Mouse (Mus musculus) liver, adult (tissue): ENCODE measurements around the gene Cdh12.

Source experiments
- GATA4 ChIP-seq: IDR thresholded peaks from 2 replicates; pipeline ENCODE4 v1.6.1; 2014; ENCODE audit warnings: mild to moderate bottlenecking, low read length; ENCODE audit not compliant: insufficient replicate concordance

The Cdh12 gene

DNA sequence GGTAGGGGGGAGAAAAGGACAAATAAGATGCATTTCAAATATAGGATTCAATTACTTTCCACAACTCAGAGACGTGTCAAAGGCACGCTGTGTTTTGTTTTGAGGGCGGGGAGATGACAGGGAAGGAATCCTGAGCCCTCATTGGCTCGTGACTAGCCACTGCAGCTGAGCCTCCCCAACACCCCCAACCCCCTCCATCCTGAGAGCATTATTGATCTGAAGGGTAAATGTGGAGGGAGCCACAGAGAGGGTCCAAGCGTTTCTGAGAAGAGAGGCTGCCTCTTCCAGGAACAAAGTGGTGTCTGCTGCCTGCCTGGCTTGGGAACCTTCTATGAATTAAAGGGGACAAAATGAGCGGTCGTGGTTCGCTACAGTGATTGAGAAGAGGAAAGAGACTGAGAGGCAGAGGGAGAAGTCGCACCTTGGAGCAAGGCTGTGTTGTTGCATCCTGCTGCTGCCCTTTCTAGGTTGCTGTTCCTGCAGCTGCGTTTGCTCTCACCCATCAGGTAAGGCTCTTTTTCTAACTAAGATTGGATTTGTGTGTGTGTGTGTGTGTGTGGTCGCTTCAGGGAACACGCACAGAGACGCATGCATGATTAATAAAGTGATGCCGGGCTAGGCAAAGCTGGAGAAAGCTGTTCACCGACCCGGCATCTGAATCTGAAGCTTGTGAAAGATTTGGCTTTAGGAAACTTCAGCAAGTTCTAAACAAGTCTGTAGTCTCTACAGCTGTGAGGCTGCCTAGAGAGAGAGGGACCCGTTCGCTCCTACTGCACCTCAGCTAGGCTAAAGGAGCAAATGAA is at the start of gene Cdh12:
Gene Cdh12, plus strand, starts transcription at position 405 of the 803 bp plus-strand sequence.
- TF ChIP-seq GATA4 = no peak

DNA sequence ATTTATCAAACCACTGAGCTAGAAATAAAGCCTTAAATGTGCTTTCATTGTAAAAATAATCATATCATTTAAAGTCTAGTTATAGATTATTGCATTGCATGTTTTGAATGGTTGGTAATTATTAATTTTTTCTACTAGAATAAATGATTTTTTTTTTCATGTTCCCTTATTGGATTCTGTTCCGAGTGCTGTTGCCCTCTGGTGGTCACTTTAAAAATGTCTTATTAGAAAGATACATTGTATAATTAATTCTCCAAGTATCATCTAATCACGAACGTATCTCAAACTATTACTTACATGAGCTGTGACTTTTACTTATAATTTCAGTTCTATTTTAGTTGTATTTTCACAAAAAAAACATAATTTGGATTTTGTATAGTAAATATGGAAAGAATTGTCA is 45.5 kb upstream of the Cdh12 start:
- no peak for TF ChIP-seq GATA4

DNA sequence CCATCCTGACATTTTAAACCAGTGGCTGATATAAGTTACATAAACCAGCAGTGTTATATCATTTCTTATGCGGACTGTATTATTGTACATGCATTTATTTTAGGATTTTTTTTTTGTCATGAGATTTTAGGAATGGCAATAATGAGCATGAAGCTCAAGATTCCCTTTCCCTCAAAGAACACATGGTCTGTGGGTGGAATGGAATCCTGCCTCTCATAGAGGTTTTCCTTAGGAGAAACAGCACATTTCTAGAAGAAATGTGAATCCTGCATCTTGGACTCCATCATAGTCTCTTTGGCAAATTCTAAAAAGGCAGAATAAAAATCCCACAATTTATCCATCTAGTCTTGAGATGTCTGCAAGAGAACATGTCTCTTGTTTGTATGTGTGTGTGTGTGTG is 35.7 kb upstream of the Cdh12 start:
- TF ChIP-seq GATA4 = no peak

DNA sequence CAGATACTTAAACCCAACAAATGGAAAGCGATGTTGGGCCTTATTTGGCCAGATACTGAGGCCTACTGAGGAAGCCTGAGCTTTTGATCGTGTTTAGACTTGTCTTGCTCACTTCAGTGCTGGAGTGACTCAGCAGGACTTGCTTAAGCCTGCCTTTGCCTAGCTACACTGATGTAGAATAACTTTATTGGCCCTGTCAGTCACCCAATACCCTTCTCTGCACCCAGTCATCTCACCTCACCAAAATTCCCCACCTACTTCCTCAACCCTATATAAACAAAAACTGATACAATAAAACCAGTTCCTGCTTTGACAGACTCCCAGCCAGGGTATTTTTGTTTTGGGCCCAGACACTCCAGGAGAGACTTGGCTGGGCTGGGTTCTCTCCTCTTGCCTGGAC is 12.7 kb upstream of the Cdh12 start:
- no peak for TF ChIP-seq GATA4

DNA sequence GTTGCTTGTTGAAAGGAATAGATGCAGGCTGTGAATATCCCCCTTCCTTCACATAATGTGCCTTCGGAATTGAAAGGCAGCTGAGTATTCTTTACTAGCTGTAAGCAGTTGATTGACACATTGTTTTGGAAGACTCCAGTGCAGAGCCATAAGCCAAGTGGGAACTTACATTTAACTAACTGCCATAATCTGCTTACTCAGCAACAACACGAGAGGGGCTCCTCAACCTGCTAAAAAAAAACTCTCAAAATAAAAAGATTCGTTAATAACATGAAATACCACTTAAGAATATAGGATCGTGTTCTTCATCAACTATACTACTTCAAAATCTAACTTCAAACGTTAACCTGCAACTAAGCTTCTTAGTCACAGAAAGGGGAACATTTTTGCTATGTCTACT is 1.5 kb downstream of the Cdh12 start:
- no peak for TF ChIP-seq GATA4

DNA sequence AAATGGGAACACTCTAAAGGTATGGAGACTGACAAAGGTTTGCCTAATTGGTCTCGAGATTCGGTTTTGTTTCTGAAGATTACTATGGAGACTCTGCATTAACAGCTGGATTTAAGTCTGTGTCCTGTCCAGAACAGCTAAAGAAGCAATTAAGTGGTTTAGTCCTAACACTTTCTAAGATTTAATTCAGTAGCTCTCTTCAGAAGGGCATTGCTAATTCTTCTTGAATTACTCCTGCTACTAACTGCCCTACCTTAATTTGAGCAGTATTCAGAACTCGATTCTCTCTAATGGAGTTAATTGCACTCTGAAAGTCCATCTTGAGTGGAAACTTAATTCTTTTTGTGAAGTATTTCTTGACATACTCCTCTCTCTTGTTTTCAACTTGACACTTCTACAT is 9.4 kb downstream of the Cdh12 start:
- TF ChIP-seq GATA4 = no peak

DNA sequence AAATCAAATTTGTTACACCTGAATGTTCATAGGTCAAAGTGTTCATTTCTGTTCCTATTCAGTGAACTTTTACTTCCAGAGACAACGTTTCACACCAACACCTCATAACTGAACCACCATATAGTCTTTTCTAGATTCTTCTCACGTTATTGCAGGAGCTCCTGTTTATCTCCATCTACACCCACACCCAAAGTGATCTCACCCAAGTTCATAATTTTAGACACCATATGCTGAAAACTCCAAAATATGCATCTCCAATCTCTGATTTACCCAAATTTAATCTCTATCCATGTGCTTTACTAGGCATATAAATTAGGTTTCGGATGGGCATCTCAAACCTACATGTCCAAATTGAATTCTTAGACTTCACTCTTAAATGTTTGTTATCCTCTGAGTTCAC is 13.4 kb downstream of the Cdh12 start:
- no peak for TF ChIP-seq GATA4

DNA sequence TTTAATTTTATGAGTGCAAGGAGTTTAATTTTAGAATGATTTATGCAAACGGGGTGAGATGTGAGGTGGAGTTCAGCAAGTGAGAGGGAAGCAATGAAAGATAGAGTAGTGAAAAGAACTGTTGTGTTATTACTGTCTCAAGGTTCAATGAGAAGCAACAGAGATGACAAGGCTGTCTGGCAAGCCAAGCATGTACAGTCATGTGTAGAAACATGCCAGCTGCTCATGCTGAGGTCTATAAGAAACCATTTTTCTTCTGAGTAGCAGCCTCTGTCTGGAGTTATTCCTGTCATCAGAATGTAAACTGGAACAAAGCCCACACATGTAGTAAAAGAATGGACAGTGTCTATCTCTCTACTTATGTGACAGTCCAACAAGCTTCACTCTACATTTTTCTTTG is 14.5 kb downstream of the Cdh12 start:
- no peak for TF ChIP-seq GATA4

DNA sequence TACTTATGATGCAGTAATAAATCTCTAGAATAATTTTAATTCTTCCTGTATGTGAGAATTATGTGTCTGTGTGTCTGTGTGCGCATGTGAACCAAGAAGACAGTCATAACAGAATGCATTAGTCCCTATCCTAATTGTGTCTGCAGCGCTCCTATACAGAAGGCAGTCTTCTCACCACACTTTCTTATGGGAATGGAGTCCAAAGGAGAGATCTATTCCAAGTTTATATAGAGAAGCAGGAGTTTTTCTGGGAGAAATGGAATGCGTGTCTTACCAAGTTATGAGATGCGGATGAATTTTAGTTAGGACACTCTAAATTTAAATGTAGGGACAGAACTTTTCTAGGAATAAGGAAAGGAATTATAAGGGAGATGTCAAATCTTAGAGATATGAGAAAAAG is 101.9 kb downstream of the Cdh12 start:
- no peak for TF ChIP-seq GATA4

DNA sequence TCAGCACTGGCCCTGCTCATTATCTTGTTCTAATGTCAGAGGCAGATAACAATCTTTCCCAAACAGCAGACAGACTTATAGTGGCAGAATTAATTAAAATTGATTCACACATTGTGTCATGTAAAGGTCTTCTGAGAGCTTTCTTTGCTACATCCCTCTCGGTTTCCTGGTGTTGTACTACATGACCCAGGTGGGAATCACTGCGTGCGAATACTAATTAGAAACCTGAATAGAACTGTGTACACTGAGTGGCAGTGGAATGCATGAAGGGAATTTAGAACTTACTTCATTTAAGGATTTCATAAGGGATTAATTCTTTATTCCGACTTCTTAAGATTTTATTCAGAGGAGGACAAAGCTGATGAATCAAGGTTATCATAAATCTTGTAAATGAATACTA is 121.9 kb downstream of the Cdh12 start:
- no peak for TF ChIP-seq GATA4

DNA sequence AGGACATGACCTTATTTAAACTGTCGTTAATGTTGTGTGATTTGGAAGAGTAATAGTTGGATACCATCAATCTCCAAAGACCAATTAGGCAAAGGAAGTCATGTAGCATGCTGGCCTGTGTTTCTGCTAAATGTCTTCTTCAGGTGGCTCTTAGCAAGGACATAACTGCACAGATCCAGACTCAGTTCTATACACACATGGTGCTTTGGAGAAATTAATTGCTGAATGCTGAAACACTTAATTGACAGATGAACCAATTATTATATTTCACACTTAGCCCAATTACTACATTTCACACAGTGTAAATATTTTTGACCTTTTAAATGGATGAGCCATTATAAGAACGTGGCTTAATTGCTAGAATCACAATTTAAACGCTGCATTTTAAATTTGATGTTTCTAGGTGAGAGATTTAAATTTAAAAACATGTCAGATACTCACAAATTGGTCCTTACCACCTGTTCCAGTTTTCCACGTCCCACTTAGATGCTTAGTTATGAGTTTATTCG is 133.6 kb downstream of the Cdh12 start:
- TF ChIP-seq GATA4 = no peak

DNA sequence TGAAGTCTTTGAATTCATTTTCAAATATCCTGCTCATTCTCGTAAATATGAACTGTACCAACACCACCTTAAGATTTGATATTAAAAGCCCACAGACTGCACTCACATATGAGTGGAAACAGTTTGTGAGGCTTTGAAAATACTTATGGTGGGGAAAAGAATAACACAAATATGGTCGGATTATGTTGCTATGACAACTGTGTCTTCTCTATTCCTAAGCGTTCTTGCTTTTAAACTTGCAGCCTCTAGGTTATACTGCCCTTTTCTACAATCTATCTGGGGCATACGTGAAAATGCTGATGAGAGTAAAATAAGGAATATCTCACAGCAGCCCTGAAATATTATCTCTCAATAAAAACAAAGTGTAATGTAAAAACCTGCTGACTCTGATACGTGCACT is 142.5 kb downstream of the Cdh12 start:
- TF ChIP-seq GATA4 = no peak

DNA sequence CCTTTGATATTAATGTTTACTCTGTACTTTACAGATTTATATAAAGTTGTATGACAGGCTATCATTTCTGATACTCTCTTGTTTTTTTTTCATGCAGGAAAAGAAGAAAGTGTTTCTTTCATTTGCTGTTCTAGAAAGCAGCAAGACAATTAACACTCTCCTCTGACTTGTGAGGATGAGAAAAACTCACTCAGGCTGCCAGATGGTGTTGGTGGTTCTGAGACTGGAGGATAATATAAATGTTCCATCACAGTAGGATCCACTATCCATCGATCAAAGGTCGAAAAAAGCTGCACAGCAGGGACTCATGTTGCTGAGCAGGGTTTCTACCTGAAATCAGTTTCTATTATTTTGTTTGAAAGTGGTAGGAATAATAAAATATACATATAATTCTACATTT is 185.5 kb downstream of the Cdh12 start:
- no peak for TF ChIP-seq GATA4

DNA sequence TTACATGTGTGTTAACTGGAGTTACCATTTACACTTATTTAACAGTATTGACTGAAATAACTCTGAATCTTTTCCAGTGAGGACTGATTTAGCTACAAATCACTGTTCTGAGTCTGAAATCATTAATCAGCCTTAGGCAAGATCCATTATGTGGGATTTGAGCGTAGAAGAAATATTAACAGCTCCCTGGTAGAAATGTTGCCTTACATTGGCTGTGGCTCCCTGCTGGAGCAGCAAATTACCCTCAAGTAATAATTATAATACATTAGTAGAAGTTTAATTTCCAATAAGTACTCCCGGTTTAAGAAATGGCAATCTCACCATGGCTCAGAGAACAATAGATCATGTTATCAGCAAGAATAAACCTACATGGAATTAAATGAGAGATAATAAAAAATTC is 190.1 kb downstream of the Cdh12 start:
- no peak for TF ChIP-seq GATA4

DNA sequence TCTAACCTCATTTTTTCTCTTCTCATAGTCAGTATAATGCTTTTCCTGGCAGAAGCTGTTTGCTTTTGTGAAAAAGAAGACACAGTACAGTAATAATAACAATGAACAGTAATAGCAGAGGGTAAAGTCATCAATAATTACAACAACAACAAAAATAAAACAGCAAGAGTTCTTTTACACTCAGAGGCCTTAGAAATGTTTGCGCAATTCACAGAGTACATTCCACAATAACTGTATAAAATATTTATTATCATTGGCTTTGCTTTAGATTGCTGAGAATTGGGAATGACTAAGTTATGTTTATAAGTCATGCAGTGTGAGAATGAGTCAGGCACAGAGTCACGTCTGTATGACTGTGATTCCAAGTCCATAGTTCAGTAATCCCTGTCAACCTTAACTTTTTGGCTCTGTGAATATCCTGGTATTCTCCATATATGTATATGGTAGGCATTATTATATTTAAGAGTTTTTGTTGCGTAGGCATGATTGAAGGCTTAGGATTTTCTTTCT is 193.9 kb downstream of the Cdh12 start:
- TF ChIP-seq GATA4 = no peak

DNA sequence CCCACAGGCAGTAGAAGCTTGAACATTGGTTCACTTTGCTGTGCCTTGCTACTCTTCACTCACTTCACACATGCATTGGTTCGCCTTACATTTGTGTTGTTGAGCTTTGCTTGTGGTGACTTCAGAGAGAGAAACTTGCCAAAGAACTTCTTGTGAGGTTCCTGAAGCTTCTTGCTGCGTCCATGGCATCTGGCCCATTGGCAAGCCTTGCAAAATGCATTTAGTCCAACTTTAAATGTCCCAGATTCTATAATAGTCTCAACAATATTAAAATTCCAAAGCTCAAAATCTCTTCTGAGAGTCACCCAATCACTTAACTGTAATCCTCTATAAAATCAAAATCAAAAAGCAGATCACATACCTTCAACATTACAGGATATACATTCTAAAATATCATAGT is 211.2 kb downstream of the Cdh12 start:
- no peak for TF ChIP-seq GATA4

DNA sequence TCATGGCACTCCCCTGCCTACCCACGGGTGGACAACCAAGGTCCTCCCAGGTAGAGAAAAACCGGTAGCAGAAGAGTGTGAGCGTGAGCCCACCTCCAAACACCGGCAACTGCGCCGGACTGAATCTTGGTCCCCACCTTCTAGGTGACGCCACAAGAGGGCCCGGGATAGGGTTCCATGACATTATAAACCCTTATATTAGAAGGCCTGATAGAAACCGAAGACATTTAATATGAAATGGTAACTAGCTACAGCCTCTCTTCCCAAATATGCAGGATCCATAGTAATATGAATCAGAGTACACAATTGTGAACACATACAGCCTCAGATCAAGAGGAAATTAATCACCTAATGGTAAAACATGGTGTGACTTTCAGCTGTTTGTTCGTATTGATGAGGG is 217.6 kb downstream of the Cdh12 start, which contains the start of gene Acot10:
Gene Acot10, minus strand, starts transcription at position 101 of the 400 bp plus-strand sequence.
- no peak for TF ChIP-seq GATA4
